Mouse (Mus musculus) stomach, embryonic 16.5 days (tissue): ENCODE results near the gene Nme9. TPM values are rescaled to one million over a fixed set of nuclear protein-coding genes. Genes with fewer than 3 reads are reported as not detected.

Source experiments
- ATAC-seq: fragments of 200-750 bp; cut with Nextera tagmentation; 2 replicates; pipeline ENCODE4 v1.8.0; 2017; ENCODE audit warnings: moderate number of reproducible peaks, moderate TSS enrichment; ENCODE audit not compliant: insufficient read depth, low FRiP score
- H3K27ac ChIP-seq: fragments of 300-500 bp; sonication (generic); 2 replicates; pipeline ENCODE4 v1.5.1; 2014; ENCODE audit warnings: low read length
- H3K27me3 ChIP-seq: fragments of 300-500 bp; sonication (generic); 2 replicates; pipeline ENCODE4 v1.6.1; 2014; ENCODE audit warnings: low read length, control low read depth, mixed read lengths; ENCODE audit not compliant: control insufficient read depth, insufficient read depth
- H3K36me3 ChIP-seq: fragments of 300-500 bp; sonication (generic); 2 replicates; pipeline ENCODE4 v1.6.1; 2014; ENCODE audit warnings: low read length; ENCODE audit not compliant: control insufficient read depth, insufficient read depth
- H3K4me1 ChIP-seq: fragments of 300-500 bp; sonication (generic); 2 replicates; pipeline ENCODE4 v1.6.1; 2014; ENCODE audit warnings: low read length, control low read depth, mixed read lengths; ENCODE audit not compliant: control insufficient read depth, insufficient read depth
- H3K4me2 ChIP-seq: fragments of 300-500 bp; sonication (generic); 2 replicates; pipeline ENCODE4 v1.6.1; 2014; ENCODE audit warnings: low read depth, low read length, mixed read lengths
- H3K4me3 ChIP-seq: fragments of 300-500 bp; sonication (generic); replicated peaks from 2 replicates; pipeline ENCODE4 v1.5.1; 2014; ENCODE audit warnings: mild to moderate bottlenecking, low read length
- H3K9ac ChIP-seq: fragments of 300-500 bp; sonication (generic); 2 replicates; pipeline ENCODE4 v1.6.1; 2014; ENCODE audit warnings: low read length
- H3K9me3 ChIP-seq: fragments of 300-500 bp; sonication (generic); replicated peaks from 2 replicates; pipeline ENCODE4 v1.6.1; 2016; ENCODE audit warnings: low read length, control low read depth; ENCODE audit not compliant: control insufficient read depth
- WGBS: fragments of 180-500 bp; shearing (Covaris S2); extraction: QIAGEN DNeasy Blood & Tissue Kit; methylation state at CpG from one replicate; pipeline ENCODE4 v1.1.7; 2014; 5-methylcytosine and 5-hydroxymethylcytosine counted together
- polyA plus RNA-seq: library from polyadenylated mRNA; unstranded; fragments of >200 nt; fragmentation: Nextera tagmentation; extraction: Ambion mirVana; gene quantifications from 2 replicates; pipeline ENCODE4 v1.2.1, GENCODE M21; 2015

Nme9 gene
- polyA plus RNA-seq, 1 experiment from 2014 or later: 0.27 TPM

DNA sequence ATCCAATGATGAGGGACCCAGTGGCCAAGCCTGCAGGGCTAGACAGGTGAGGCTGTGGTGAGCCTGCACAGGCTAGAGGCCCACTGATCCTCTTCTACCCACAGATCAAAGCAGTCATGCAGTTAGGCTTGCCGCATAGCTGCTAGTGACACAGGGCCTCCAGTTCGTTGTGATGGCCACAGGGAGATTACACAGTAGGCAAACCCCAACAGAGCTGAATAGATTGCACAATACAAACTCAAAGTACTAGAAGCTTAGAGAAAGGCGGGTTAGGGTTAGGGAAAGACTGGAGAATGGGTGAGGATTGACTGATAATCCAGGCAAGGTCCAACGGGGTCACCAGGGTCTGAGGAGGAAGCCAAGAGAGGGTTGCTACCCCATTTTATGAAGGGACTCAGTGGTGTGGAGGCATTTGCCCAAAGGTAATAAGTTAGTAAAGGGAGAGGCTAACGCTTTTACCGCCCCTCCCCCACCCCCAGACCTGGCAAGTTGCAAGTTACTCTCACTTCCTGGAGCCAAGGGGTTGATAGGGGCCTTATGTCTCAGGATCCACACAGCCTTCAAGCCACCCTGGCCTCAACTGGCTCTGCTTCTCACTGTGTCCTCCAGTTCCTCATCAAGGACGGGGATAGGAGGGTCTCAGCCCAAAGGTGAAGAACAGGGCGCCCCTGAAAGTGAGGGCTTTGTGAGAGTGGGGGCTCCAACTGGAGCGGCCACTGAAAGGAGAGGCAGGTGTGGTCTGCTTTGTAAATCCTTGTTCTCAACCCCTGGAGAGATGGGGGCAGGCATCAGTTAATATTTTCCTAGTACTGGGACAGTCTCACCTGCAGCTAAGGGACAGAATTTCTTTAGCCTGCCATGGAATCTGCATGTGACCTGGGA is 27.3 kb upstream of the Nme9 start:
- Histone ChIP-seq H3K27me3 (no peaks in the 10 kb centered on the region), H3K36me3 (no peaks in the 10 kb centered on the region), H3K9me3 (no peaks in the 10 kb centered on the region), H3K27ac (no peak overlapping the region), H3K4me1 (no peaks in the 10 kb centered on the region), H3K9ac (no peak overlapping the region), H3K4me2 (no peak overlapping the region), H3K4me3 (no peak overlapping the region)
- peak; percentile 54; the same call in 1 of the 2 replicates for ATAC-seq
- WGBS: 61% methylated on average over 9 of the region's 9 CpGs

DNA sequence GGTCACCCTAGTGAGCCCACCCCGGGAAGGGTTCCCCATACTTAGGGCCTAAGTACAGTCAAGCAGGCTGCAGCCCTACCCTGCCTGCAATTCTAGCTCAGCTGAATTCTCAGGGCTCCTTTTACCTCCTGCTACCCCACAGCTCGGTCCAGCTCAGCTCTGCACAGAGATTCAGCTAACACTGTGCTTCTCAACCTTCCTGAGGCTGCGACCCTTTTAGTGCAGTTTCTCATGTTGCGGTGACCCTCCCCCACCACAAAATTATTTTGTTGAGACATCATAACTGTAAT is 26.8 kb upstream of the Nme9 start:
- no peak overlapping the region for H3K4me3 ChIP-seq
- no peak overlapping the region for H3K27ac ChIP-seq
- 52% methylated on average over 4 of the region's 4 CpGs for WGBS
- H3K9ac ChIP-seq: no peak overlapping the region
- no peak for ATAC-seq
- no peaks in the 10 kb centered on the region for H3K27me3 ChIP-seq
- H3K36me3 ChIP-seq: no peaks in the 10 kb centered on the region
- no peaks in the 10 kb centered on the region for H3K4me1 ChIP-seq
- no peaks in the 10 kb centered on the region for H3K9me3 ChIP-seq
- no peak overlapping the region for H3K4me2 ChIP-seq

DNA sequence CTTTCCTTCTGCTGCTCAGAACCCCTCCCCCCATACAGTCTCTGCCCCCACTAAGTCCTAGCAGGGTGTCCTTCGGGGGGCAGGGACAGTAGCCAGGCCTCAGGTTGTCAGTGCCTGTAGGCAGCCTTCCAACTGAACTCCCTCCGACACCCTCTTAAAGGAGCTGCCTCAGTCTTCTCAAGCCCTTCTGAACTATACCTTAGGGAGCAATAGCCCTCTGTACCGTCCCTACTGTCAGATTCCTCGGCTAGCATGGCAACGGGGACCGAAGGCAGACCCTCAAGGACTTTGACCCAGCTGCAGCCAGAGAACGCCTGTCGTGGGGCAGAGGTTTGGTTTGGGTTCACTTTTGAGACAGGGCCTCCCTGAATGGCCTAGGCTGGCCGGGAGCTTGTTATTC is 26.0 kb upstream of the Nme9 start:
- no peaks in the 10 kb centered on the region for H3K4me1 ChIP-seq
- no peak for ATAC-seq
- H3K9ac ChIP-seq: no peak overlapping the region
- H3K36me3 ChIP-seq: no peaks in the 10 kb centered on the region
- H3K4me3 ChIP-seq: no peak overlapping the region
- H3K27ac ChIP-seq: no peak overlapping the region
- H3K9me3 ChIP-seq: no peaks in the 10 kb centered on the region
- no peak overlapping the region for H3K4me2 ChIP-seq
- 55% methylated on average over 9 of the region's 9 CpGs for WGBS
- no peaks in the 10 kb centered on the region for H3K27me3 ChIP-seq

DNA sequence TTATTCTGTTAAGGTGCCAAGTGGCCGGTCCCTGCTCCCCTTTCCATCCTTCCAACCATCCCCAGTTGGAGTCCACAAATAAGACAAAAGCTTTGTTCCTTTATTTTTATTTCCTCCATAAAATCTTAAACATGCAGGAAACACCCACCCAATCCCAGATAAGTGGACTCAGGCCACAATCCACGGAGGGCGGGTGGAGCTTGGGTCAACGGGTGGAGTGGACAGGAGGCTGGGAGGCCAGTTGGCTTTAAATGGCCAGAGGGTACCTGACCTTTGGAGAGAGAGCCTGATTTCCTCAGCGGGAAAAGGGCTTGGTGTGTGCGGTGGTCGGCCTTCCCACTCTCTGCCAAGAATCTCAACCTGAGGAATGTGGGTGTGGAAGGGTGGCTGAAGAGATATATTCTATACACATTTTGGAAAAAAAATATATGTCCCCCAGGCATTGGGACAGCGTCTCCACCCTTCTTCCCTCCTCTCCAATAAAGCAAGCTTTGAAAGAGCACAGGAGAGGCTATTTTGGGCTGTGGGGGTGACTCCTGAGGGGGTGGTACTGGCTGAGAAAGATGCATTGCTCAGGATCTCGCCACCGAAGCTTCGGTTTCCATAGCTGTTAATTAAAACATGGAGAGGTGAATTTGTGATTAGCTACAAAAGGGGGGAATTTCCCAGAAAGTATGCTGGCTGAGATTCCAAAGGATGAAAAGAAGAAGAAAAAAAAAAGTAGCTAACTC is 22.5 kb upstream of the Nme9 start:
- H3K4me3 ChIP-seq: no peak overlapping the region
- H3K4me1 ChIP-seq: no peaks in the 10 kb centered on the region
- no peak overlapping the region for H3K9ac ChIP-seq
- no peaks in the 10 kb centered on the region for H3K9me3 ChIP-seq
- no peak overlapping the region for H3K27ac ChIP-seq
- no peaks in the 10 kb centered on the region for H3K36me3 ChIP-seq
- WGBS: 70% methylated on average over 11 of the region's 11 CpGs
- H3K4me2 ChIP-seq: no peak overlapping the region
- ATAC-seq: no peak
- H3K27me3 ChIP-seq: no peaks in the 10 kb centered on the region

DNA sequence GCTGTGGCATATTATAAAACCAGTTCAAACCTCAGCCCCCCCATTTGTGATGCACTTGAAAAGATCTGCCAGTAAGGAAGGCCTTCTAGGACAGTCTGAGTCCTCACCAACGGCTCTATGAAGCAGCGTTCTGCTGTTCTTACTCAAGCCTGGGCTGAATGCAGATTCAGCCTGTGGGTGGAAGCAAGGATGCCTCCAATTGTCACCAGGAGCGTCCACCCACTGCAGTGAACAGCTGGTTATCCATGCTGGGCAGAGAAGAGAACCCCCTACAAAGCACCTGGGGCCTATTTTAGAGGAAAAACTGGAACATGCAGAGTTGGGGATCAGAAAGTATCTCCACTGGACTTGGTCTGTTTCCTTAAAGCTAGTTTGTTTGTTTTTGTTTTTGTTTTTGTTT is 21.4 kb upstream of the Nme9 start:
- 92% methylated on average over 3 of the region's 3 CpGs for WGBS

DNA sequence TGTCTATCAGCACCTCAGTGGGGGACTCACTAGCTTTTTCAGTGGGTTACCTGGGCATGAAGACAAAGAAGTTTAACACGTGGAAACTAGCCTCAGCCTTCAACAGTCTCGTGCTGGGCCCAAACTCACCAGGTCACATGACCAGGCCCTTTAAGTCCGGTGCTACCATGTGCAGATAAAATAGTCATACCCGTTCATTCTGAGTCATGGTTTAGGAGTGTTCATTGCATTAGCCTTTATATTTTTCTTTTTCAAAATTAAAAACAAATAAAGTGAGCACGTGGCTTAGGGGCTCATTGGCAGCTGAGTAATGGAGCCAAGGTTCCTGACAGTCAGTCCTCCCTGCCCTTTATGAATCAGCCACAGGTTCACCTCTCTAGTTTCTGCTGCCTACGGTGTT is 20.5 kb upstream of the Nme9 start:
- H3K9ac ChIP-seq: no peak overlapping the region
- H3K27ac ChIP-seq: no peak overlapping the region
- no peak for ATAC-seq
- H3K4me2 ChIP-seq: no peak overlapping the region
- no peaks in the 10 kb centered on the region for H3K9me3 ChIP-seq
- H3K4me1 ChIP-seq: no peaks in the 10 kb centered on the region
- 65% methylated on average over 6 of the region's 6 CpGs for WGBS
- no peaks in the 10 kb centered on the region for H3K36me3 ChIP-seq
- no peak overlapping the region for H3K4me3 ChIP-seq
- H3K27me3 ChIP-seq: no peaks in the 10 kb centered on the region

More for the DNA sequence above, 21.4 kb upstream of the Nme9 start:
- Histone ChIP-seq H3K4me2 (no peak overlapping the region), H3K27me3 (no peaks in the 10 kb centered on the region), H3K27ac (no peak overlapping the region), H3K9me3 (no peaks in the 10 kb centered on the region), H3K4me3 (no peak overlapping the region), H3K36me3 (no peaks in the 10 kb centered on the region), H3K9ac (no peak overlapping the region), H3K4me1 (no peaks in the 10 kb centered on the region)
- no peak for ATAC-seq

DNA sequence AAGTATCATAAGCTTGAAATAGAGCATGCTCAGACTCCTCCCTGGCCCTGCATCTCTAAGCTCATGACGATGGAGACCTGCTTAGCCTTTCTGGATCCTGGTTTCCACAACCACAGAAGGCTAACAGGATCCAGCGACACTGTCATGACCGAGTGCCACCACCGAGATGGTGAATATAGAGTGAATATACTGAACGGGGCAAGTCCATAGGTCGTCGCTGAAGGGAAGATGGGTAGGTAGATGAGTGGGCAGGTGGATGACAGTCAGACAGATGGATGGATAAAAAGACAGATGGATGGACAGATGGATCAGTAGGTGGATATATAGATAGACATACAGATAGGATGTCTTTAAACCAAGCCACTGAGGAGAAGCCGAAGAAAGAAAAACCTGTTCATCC is 19.9 kb upstream of the Nme9 start:
- no peaks in the 10 kb centered on the region for H3K9me3 ChIP-seq
- no peak for ATAC-seq
- H3K4me2 ChIP-seq: no peak overlapping the region
- no peaks in the 10 kb centered on the region for H3K4me1 ChIP-seq
- H3K27ac ChIP-seq: no peak overlapping the region
- H3K4me3 ChIP-seq: no peak overlapping the region
- WGBS: 87% methylated on average over 8 of the region's 8 CpGs
- no peaks in the 10 kb centered on the region for H3K36me3 ChIP-seq
- no peak overlapping the region for H3K9ac ChIP-seq
- no peaks in the 10 kb centered on the region for H3K27me3 ChIP-seq

DNA sequence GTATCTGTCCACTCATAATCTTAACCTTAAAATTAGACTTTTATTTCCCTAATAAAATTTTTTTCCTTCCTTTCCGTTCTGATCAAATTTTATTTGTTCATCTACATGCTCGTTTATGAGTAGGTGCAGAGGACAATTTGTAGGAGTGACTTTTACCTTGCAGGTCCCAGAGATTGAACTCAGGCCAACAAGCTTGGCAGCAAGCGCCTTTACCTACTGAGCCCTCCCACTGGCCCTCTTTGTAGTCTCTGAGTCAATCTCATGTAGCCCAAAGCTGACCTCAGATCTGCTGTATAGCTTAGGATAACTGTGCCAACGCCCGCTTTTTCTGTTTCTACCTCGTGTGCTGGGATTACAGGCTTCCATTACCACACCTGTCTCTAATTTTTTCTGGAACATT is 19.3 kb upstream of the Nme9 start:
- Histone ChIP-seq H3K36me3 (no peaks in the 10 kb centered on the region), H3K9ac (no peak overlapping the region), H3K27me3 (no peaks in the 10 kb centered on the region), H3K27ac (no peak overlapping the region), H3K4me1 (no peaks in the 10 kb centered on the region), H3K4me3 (no peak overlapping the region), H3K9me3 (no peaks in the 10 kb centered on the region), H3K4me2 (no peak overlapping the region)
- 77% methylated on average over 6 of the region's 6 CpGs for WGBS
- ATAC-seq: no peak

DNA sequence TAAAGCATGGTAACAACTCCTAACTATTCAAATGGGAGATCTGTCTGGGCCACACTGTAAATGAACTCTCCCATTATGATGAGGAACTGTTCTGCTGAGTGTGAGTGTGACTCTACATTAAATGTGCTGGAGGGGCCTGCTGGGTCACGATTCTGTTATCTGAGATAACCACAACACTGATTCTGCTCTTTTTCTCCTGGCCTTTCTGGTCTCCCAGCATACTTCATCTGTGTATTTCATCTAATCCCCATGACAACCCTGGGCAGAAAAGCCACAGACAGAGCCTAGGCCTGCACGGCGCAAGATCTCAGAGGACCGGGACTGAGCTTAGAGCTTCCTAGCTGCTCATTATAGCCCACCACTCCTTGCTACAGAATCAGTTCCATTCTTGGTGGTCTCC is 18.8 kb upstream of the Nme9 start:
- no peak overlapping the region for H3K4me2 ChIP-seq
- 76% methylated on average over 4 of the region's 4 CpGs for WGBS
- H3K36me3 ChIP-seq: no peaks in the 10 kb centered on the region
- ATAC-seq: no peak
- no peak overlapping the region for H3K9ac ChIP-seq
- no peaks in the 10 kb centered on the region for H3K9me3 ChIP-seq
- H3K4me3 ChIP-seq: no peak overlapping the region
- H3K4me1 ChIP-seq: 0 out of 2 replicates have a peak, but pooled peaks cover 3% of the 10 kb centered on the region
- H3K27ac ChIP-seq: no peak overlapping the region
- no peaks in the 10 kb centered on the region for H3K27me3 ChIP-seq
